Mouse (Mus musculus) megakaryocyte, embryonic 14.5 days (primary cell): Measurements from ENCODE around the gene Arhgef16. TPM values are rescaled to one million over a fixed set of nuclear protein-coding genes. Genes with fewer than 3 reads are reported as not detected.

Experiments
- H3K27me3 ChIP-seq: replicated peaks from 2 replicates; pipeline ENCODE3; 2012; ENCODE audit warnings: inconsistent platforms
- H3K36me3 ChIP-seq: replicated peaks from 2 replicates; pipeline ENCODE3; 2012; ENCODE audit warnings: low read length, inconsistent platforms, mixed read lengths
- H3K4me1 ChIP-seq: 2 replicates; pipeline ENCODE4 v1.6.1; 2012; ENCODE audit warnings: inconsistent platforms
- H3K4me3 ChIP-seq: replicated peaks from 2 replicates; pipeline ENCODE3; 2012; ENCODE audit warnings: moderate library complexity, mild to moderate bottlenecking, inconsistent platforms
- H3K9me3 ChIP-seq: 2 replicates; pipeline ENCODE4 v1.6.1; 2012; ENCODE audit warnings: inconsistent platforms
- FLI1 ChIP-seq: IDR thresholded peaks from 2 replicates; pipeline ENCODE4 v1.6.1; 2012; ENCODE audit warnings: low read length, inconsistent platforms, mixed read lengths
- GATA1 ChIP-seq: IDR thresholded peaks from 3 replicates; pipeline ENCODE4 v1.6.1; 2012; ENCODE audit warnings: mixed read lengths, low read length, inconsistent platforms, borderline replicate concordance
- polyA plus RNA-seq: library from polyadenylated mRNA; stranded (reverse); fragments of >175 nt; gene quantifications from 2 replicates; pipeline ENCODE4 v1.2.3, GENCODE M21; 2012; ENCODE audit warnings: low replicate concordance; ENCODE audit not compliant: insufficient read depth

The Arhgef16 gene
- polyA plus RNA-seq, 1 experiment, result not detected

- no peaks in the 10 kb centered on the region for H3K9me3 ChIP-seq
- TF ChIP-seq FLI1, result no peak
- TF ChIP-seq GATA1, result no peak
- H3K36me3 ChIP-seq, result no peaks in the 10 kb centered on the region
- H3K4me3 ChIP-seq, result no peak overlapping the region
- H3K4me1 ChIP-seq, result peaks cover 14% of the 10 kb centered on the region
- peaks cover 45% of the 10 kb centered on the region for H3K27me3 ChIP-seq
Measured at GRCm38 (mm10) chr4:154249316-154249715, 52.2 kb downstream of the Arhgef16 start.

- H3K27me3 ChIP-seq, result peaks cover 45% of the 10 kb centered on the region
- TF ChIP-seq FLI1, result no peak
- TF ChIP-seq GATA1, result no peak
- H3K9me3 ChIP-seq, result no peaks in the 10 kb centered on the region
- no peak overlapping the region for H3K4me3 ChIP-seq
- H3K4me1 ChIP-seq, result peaks cover 14% of the 10 kb centered on the region
- no peaks in the 10 kb centered on the region for H3K36me3 ChIP-seq
Measured at GRCm38 (mm10) chr4:154248092-154248805, 53.2 kb downstream of the Arhgef16 start.

GRCm38 (mm10) chr4:154247207-154248091 is 54.0 kb downstream of the Arhgef16 start:
- no peaks in the 10 kb centered on the region for H3K9me3 ChIP-seq
- H3K4me1 ChIP-seq, result peaks cover 14% of the 10 kb centered on the region
- TF ChIP-seq GATA1, result no peak
- no peak for TF ChIP-seq FLI1
- peaks cover 44% of the 10 kb centered on the region for H3K27me3 ChIP-seq
- peak overlapping the region; percentile 10 for H3K4me3 ChIP-seq
- no peaks in the 10 kb centered on the region for H3K36me3 ChIP-seq

DNA sequence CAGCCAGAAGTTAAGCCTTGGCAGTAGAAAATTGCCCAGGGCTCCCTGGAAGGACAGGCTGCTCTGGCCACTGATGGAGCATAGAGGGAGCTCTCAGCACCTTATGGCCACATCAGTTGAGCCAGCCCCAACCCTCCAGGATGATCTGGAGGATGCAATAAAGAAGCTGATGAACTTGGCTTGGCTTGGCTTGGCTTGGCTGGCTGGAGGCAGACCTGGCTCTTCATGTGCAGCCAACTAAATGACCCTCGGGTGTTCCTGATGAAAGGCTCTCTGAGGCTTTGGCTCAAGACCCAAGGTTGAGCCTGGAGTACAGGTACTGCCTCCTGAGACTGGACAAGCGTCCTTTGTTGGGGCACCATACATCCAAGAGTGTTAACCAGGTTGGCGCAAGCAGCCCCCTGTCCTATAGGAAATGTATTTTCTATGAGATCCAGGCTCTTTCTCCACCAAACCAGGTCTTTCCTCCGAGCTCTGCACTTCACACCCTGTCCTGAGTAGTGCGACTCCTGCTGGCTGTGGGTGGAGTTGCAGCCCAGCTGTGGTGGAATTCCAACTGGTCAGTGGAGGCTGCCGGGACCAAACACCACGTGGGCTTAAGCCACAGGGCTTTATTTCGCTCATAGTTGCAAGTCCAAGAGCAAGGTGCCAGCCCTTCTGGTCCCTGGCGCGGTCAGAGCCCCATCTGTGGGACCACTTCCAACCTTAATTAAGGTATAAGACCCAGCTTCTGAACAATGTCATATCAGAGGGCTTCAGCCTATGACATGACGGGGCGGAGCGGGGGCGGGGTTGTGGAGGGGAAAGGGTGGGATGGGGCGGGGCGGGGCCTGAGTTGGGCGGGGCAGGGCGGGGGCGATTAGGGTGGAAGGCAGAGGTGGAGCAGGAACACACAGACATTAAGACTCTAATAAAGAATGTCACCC is 55.1 kb downstream of the Arhgef16 start:
- no peak for TF ChIP-seq GATA1
- Histone ChIP-seq H3K4me1 (peaks cover 14% of the 10 kb centered on the region), H3K9me3 (no peaks in the 10 kb centered on the region), H3K36me3 (no peaks in the 10 kb centered on the region), H3K4me3 (peak overlapping the region; percentile 88), H3K27me3 (peaks cover 44% of the 10 kb centered on the region)

- H3K27me3 ChIP-seq, result peaks cover 51% of the 10 kb centered on the region
- peaks cover 14% of the 10 kb centered on the region for H3K4me1 ChIP-seq
- H3K9me3 ChIP-seq, result no peaks in the 10 kb centered on the region
- H3K36me3 ChIP-seq, result no peaks in the 10 kb centered on the region
- no peak overlapping the region for H3K4me3 ChIP-seq
- TF ChIP-seq GATA1, result no peak
- no peak for TF ChIP-seq FLI1
Measured at GRCm38 (mm10) chr4:154245342-154245741, 56.1 kb downstream of the Arhgef16 start.

GRCm38 (mm10) chr4:154240608-154241007 is 60.9 kb downstream of the Arhgef16 start:
- H3K27me3 ChIP-seq, result peaks cover 54% of the 10 kb centered on the region
- no peaks in the 10 kb centered on the region for H3K9me3 ChIP-seq
- TF ChIP-seq GATA1 (no peak), FLI1 (no peak)

GRCm38 (mm10) chr4:154239199-154239598 is 62.3 kb downstream of the Arhgef16 start:
- Histone ChIP-seq H3K36me3 (no peaks in the 10 kb centered on the region), H3K4me1 (no peaks in the 10 kb centered on the region), H3K27me3 (peaks cover 49% of the 10 kb centered on the region), H3K4me3 (no peak overlapping the region), H3K9me3 (peaks cover 5% of the 10 kb centered on the region)
- no peak for TF ChIP-seq GATA1
- TF ChIP-seq FLI1, result no peak

More at GRCm38 (mm10) chr4:154240608-154241007, 60.9 kb downstream of the Arhgef16 start:
- Histone ChIP-seq H3K4me1 (no peaks in the 10 kb centered on the region), H3K36me3 (no peaks in the 10 kb centered on the region), H3K4me3 (no peak overlapping the region)

DNA sequence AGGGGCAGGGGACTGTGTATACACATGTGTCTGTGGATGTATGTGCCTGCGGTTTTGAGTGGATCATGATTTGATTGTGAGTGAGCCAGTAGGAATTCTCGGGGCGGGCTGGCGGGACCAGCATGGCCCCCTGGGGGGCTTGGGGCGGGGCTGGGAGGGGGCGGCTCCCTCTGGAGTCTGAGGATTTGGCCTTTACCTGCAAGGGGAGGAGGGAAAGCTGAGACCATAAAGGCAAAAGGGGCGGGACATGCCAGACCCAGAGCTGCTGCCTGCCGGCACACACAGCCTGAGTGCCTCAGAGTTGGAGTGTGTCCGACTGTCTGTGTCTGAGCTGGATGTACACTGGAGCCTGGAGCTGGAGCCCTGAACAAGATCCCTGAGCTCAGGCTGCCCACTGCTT is 64.2 kb downstream of the Arhgef16 start:
- Histone ChIP-seq H3K9me3 (peaks cover 5% of the 10 kb centered on the region), H3K4me1 (no peaks in the 10 kb centered on the region), H3K27me3 (peaks cover 48% of the 10 kb centered on the region)

DNA sequence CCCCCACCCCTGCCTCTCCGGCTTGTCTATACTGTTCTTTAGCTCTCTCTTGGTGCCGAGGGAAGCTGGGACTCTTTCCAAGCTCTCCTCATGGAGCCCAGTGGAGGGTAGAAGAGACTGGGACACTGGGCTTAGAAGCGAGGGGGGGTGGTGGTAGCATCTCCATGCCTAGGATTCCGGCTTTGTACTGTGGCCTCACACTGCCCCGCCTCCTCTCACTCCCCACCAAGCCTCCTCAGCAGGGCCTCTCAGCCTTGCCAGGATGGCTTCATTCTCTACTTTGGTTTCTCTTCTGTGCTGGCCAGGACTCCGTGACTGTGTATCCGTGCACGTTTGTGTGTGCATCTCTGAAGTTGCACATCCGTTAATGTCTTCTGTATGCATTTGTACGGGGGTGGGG is 64.6 kb downstream of the Arhgef16 start:
- Histone ChIP-seq H3K4me1 (no peaks in the 10 kb centered on the region), H3K36me3 (no peaks in the 10 kb centered on the region), H3K9me3 (peaks cover 5% of the 10 kb centered on the region), H3K4me3 (no peak overlapping the region), H3K27me3 (peaks cover 48% of the 10 kb centered on the region)
- TF ChIP-seq FLI1 (no peak), GATA1 (no peak)

More for the DNA sequence above, 64.2 kb downstream of the Arhgef16 start:
- TF ChIP-seq FLI1 (no peak), GATA1 (no peak)
- Histone ChIP-seq H3K36me3 (no peaks in the 10 kb centered on the region), H3K4me3 (no peak overlapping the region)
